Mouse (Mus musculus): Measurements from ENCODE around the gene Slc25a24. TPM values are rescaled to one million over a fixed set of nuclear protein-coding genes. Genes with fewer than 3 reads are reported as not detected.

The Slc25a24 gene
- polyA plus RNA-seq, 1 experiment from 2014 or later: 28.2 TPM

DNA sequence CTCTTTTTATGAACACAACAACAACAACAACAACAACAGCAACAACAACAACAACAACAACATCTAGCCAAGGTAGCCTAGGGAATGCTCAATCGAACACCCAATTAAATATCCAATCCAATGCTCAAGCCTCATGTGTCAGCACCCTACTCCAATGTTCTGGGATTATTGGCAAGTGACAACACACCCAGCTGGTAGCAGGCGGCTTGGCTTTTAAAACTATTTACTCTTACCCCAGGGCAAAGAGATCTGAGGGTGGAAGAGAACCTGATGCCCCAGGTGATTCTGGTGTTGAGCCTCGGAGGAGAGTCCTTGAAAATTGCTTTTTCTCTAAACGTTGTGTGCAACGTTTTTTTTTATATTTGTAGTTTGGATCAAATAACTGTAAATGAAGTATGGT, 51.4 kb downstream of the Slc25a24 start:
- Histone ChIP-seq H3K36me3 (no peaks in the 10 kb centered on the region), H3K9me3 (no peaks in the 10 kb centered on the region), H3K27me3 (no peaks in the 10 kb centered on the region), H3K4me1 (no peaks in the 10 kb centered on the region), H3K27ac (replicated peaks) (no peak overlapping the region), H3K4me3 (no peak overlapping the region), H3K4me2 (replicated peaks) (no peak overlapping the region), H3K9ac (replicated peaks) (no peak overlapping the region)
- ATAC-seq (ENCODE audit: low FRiP score, low read depth): no peak
- 86% methylated on average over 5 of the region's 5 CpGs for WGBS

DNA sequence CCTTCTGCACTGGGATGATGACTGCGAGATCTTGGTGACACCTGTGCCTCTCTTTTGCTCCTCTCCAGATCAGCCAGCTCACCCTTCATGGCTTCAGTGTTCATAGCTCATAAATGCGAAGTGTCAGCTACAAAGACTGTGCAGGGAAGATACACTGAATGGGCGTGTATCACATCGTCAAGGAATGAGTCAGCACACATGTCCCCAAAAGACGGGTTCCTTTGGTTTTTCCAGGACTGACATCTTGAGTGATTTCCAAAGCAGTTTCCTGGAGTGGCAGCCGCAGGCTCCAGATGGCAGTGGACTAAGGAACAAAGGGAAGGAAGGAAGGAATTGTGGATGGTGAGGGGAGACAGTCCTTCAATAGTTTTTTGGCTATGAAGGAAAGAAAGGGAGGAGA, 55.8 kb downstream of the Slc25a24 start:
- WGBS: 66% methylated on average over 6 of the region's 6 CpGs
- Histone ChIP-seq H3K36me3 (no peaks in the 10 kb centered on the region), H3K4me1 (no peaks in the 10 kb centered on the region), H3K9me3 (no peaks in the 10 kb centered on the region), H3K27me3 (no peaks in the 10 kb centered on the region), H3K9ac (replicated peaks) (no peak overlapping the region), H3K4me3 (no peak overlapping the region), H3K4me2 (replicated peaks) (no peak overlapping the region), H3K27ac (replicated peaks) (no peak overlapping the region)
- ATAC-seq (ENCODE audit: low FRiP score, low read depth): no peak

GRCm38 (mm10) chr3:109179528-109180076, 56.7 kb downstream of the Slc25a24 start:
- 81% methylated on average over 6 of the region's 6 CpGs for WGBS
- no peak overlapping the region for H3K9ac ChIP-seq (replicated peaks)

GRCm38 (mm10) chr3:109196166-109196565, 73.2 kb downstream of the Slc25a24 start:
- H3K27ac ChIP-seq (replicated peaks): no peak overlapping the region
- H3K9me3 ChIP-seq: no peaks in the 10 kb centered on the region
- no peak overlapping the region for H3K9ac ChIP-seq (replicated peaks)
- no peaks in the 10 kb centered on the region for H3K4me1 ChIP-seq
- H3K4me3 ChIP-seq: no peak overlapping the region
- no peak overlapping the region for H3K4me2 ChIP-seq (replicated peaks)
- H3K36me3 ChIP-seq: no peaks in the 10 kb centered on the region
- ATAC-seq (ENCODE audit: low FRiP score, low read depth): no peak
- no peaks in the 10 kb centered on the region for H3K27me3 ChIP-seq
- 82% methylated on average over 2 of the region's 2 CpGs for WGBS

More at GRCm38 (mm10) chr3:109179528-109180076, 56.7 kb downstream of the Slc25a24 start:
- no peaks in the 10 kb centered on the region for H3K36me3 ChIP-seq
- H3K4me3 ChIP-seq: no peak overlapping the region
- H3K27ac ChIP-seq (replicated peaks): no peak overlapping the region
- H3K4me2 ChIP-seq (replicated peaks): no peak overlapping the region
- H3K4me1 ChIP-seq: no peaks in the 10 kb centered on the region
- no peaks in the 10 kb centered on the region for H3K9me3 ChIP-seq
- no peaks in the 10 kb centered on the region for H3K27me3 ChIP-seq
- no peak for ATAC-seq (ENCODE audit: low FRiP score, low read depth)

- H3K27ac ChIP-seq (replicated peaks): no peak overlapping the region
- H3K9ac ChIP-seq (replicated peaks): no peak overlapping the region
- H3K27me3 ChIP-seq: no peaks in the 10 kb centered on the region
- no peak overlapping the region for H3K4me3 ChIP-seq
- H3K9me3 ChIP-seq: no peaks in the 10 kb centered on the region
- H3K4me2 ChIP-seq (replicated peaks): no peak overlapping the region
- 80% methylated on average over 1 of the region's 1 CpGs for WGBS
- no peaks in the 10 kb centered on the region for H3K4me1 ChIP-seq
- H3K36me3 ChIP-seq: no peaks in the 10 kb centered on the region
- no peak for ATAC-seq (ENCODE audit: low FRiP score, low read depth)
These were observed 76.3 kb downstream of the Slc25a24 start for GRCm38 (mm10) chr3:109199280-109199679.

GRCm38 (mm10) chr3:109212322-109212721, 89.4 kb downstream of the Slc25a24 start:
- Histone ChIP-seq H3K27me3 (no peaks in the 10 kb centered on the region), H3K9me3 (no peaks in the 10 kb centered on the region), H3K4me2 (replicated peaks) (no peak overlapping the region), H3K4me3 (no peak overlapping the region), H3K27ac (replicated peaks) (no peak overlapping the region), H3K4me1 (no peaks in the 10 kb centered on the region), H3K36me3 (no peaks in the 10 kb centered on the region), H3K9ac (replicated peaks) (no peak overlapping the region)
- no peak for ATAC-seq (ENCODE audit: low FRiP score, low read depth)
- WGBS: 100% methylated on average over 3 of the region's 3 CpGs

- no peak for ATAC-seq (ENCODE audit: low FRiP score, low read depth)
- Histone ChIP-seq H3K9ac (replicated peaks) (no peak overlapping the region), H3K27ac (replicated peaks) (no peak overlapping the region)
These were observed 93.4 kb downstream of the Slc25a24 start for GRCm38 (mm10) chr3:109216352-109216751.

More at GRCm38 (mm10) chr3:109216352-109216751, 93.4 kb downstream of the Slc25a24 start:
- no peaks in the 10 kb centered on the region for H3K9me3 ChIP-seq
- H3K4me2 ChIP-seq (replicated peaks): no peak overlapping the region
- H3K36me3 ChIP-seq: no peaks in the 10 kb centered on the region
- H3K27me3 ChIP-seq: no peaks in the 10 kb centered on the region
- no peak overlapping the region for H3K4me3 ChIP-seq
- H3K4me1 ChIP-seq: no peaks in the 10 kb centered on the region

Other genes starting within 250 kb of the Slc25a24 start
- 0.08 TPM in 1 of 2 replicates, not detected in the other for gene Fndc7, start 233.1 kb upstream of the Slc25a24 start, polyA plus RNA-seq (2016; fragmentation: Nextera tagmentation; extraction: Ambion mirVana)
- 77.9 and 89.5 TPM in 2 replicates for gene Prpf38b, start 211.4 kb upstream of the Slc25a24 start, polyA plus RNA-seq (2016; fragmentation: Nextera tagmentation; extraction: Ambion mirVana)
- 0.78 and 0.86 TPM in 2 replicates for gene Henmt1, start 183.3 kb upstream of the Slc25a24 start, polyA plus RNA-seq (2016; fragmentation: Nextera tagmentation; extraction: Ambion mirVana)
- not detected in 2 replicates for gene Gm9857, start 182.7 kb upstream of the Slc25a24 start, polyA plus RNA-seq (2016; fragmentation: Nextera tagmentation; extraction: Ambion mirVana)
- gene Fam102b, start 95.5 kb upstream of the Slc25a24 start, polyA plus RNA-seq (2016; fragmentation: Nextera tagmentation; extraction: Ambion mirVana): 11.7 and 12.0 TPM in 2 replicates
- gene Slc25a54, start 42.7 kb upstream of the Slc25a24 start, polyA plus RNA-seq (2016; fragmentation: Nextera tagmentation; extraction: Ambion mirVana): not detected in 2 replicates
- 27.4 and 35.0 TPM in 2 replicates for gene Vav3, start 217.5 kb downstream of the Slc25a24 start, polyA plus RNA-seq (2016; fragmentation: Nextera tagmentation; extraction: Ambion mirVana)

Measured in midbrain, embryonic 12.5 days (tissue).